In the genomic region with DNA sequence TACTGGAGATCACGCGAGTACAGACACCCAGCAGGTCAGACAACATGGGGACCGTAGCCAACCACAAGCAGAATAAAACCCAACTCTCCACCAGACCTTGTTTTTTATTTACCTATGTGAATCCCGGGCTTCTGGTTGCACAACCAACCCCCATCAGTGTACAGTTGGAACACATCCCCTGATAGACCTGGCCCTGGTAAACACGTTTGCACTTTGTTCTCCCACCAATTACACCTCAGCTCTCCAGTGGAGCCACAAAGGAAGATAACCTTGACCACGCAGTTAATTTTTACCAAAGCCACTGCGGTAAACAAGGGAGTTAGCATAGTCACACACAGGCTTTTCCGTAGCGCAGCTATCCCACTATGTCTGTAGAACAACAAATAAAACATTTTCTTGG, we compare ENCODE assay signal across 19 mouse cellular contexts.
DNase-seq lines count a peak whose midpoint lies in the region; ATAC-seq lines count a peak whose summit lies in the region.
"Had no signal": no experiment of that assay in that cellular context is flagged by ENCODE, and none has a peak within 500 bp of the region (broad histone marks: within the 10 kb centered on the region; RNA-seq: fewer than 3 reads in every experiment).

No protein-coding gene starts in this region.

- ATAC-seq in kidney, embryonic 16.5 days (ENCODE audit: low FRiP score, low TSS enrichment): no peak
- peak; percentile 77 for ATAC-seq in liver, embryonic 15.5 days (ENCODE audit: insufficient read depth)
- no peak for ATAC-seq in midbrain, embryonic 15.5 days (replicated peaks)
- ATAC-seq: forebrain, embryonic 13.5 days; midbrain, embryonic 13.5 days; Patski had no signal

- no peaks in the 10 kb centered on the region for H3K9me3 ChIP-seq in kidney, embryonic 16.5 days (ENCODE audit: low read length)
- H3K9me3 ChIP-seq in liver, embryonic 15.5 days (replicated peaks): no peaks in the 10 kb centered on the region
- no peaks in the 10 kb centered on the region for H3K9me3 ChIP-seq in midbrain, embryonic 15.5 days
- H3K9me3 ChIP-seq: forebrain, embryonic 13.5 days; midbrain, embryonic 13.5 days; neural tube, embryonic 13.5 days had no signal

- intact Hi-C loops in gastrocnemius, postnatal 14 days (cut with DNase I; ENCODE audit: low total_unique reads): no loop called here

- peak; percentile 25 for DNase-seq in kidney, adult 18-20 months
- DNase-seq in kidney, postnatal 14 days: peak; percentile 35
- DNase-seq in liver: peak; percentile 24
- no peak for DNase-seq in gastrocnemius, postnatal 14 days
- DNase-seq: adrenal gland, postnatal 36 days; B cell, adult 2 months; cerebellum, adult 9-10 months; lung, embryonic 14.5 days; thymus, adult 18-20 months; thymus, postnatal 4 days had no signal

- H3K27ac ChIP-seq in kidney, embryonic 16.5 days (ENCODE audit: low read length): no peak overlapping the region
- H3K27ac ChIP-seq in liver, embryonic 15.5 days (replicated peaks): peak overlapping the region; percentile 78
- no peak overlapping the region for H3K27ac ChIP-seq in midbrain, embryonic 15.5 days
- H3K27ac ChIP-seq: forebrain, embryonic 13.5 days; midbrain, embryonic 13.5 days; neural tube, embryonic 13.5 days had no signal

- 71% methylated on average over 9 of the region's 9 CpGs for WGBS in kidney, embryonic 16.5 days
- 63% methylated on average over 9 of the region's 9 CpGs for WGBS in liver, embryonic 15.5 days (ENCODE audit: insufficient replicate concordance)
- 89% methylated on average over 9 of the region's 9 CpGs for WGBS in midbrain, embryonic 15.5 days

- H3K4me2 ChIP-seq in kidney, embryonic 16.5 days (replicated peaks; ENCODE audit: low read depth, low read length): no peak overlapping the region
- H3K4me2 ChIP-seq in liver, embryonic 15.5 days: no peak overlapping the region
- H3K4me2 ChIP-seq in midbrain, embryonic 15.5 days: no peak overlapping the region
- H3K4me2 ChIP-seq: forebrain, embryonic 13.5 days; lung, embryonic 14.5 days; midbrain, embryonic 13.5 days; neural tube, embryonic 13.5 days had no signal

- no peaks in the 10 kb centered on the region for H3K27me3 ChIP-seq in kidney, embryonic 16.5 days (ENCODE audit: insufficient read depth, low read length)
- H3K27me3 ChIP-seq in liver, embryonic 15.5 days: no peaks in the 10 kb centered on the region
- H3K27me3 ChIP-seq in midbrain, embryonic 15.5 days (replicated peaks): no peaks in the 10 kb centered on the region
- H3K27me3 ChIP-seq: CH12.LX; forebrain, embryonic 13.5 days; Patski had no signal

- H3K9ac ChIP-seq in kidney, embryonic 16.5 days (replicated peaks; ENCODE audit: low read length): no peak overlapping the region
- H3K9ac ChIP-seq in liver, embryonic 15.5 days: no peak overlapping the region
- no peak overlapping the region for H3K9ac ChIP-seq in midbrain, embryonic 15.5 days
- H3K9ac ChIP-seq: forebrain, embryonic 13.5 days; lung, embryonic 14.5 days; midbrain, embryonic 13.5 days; neural tube, embryonic 13.5 days had no signal

- peaks cover 20% of the 10 kb centered on the region for H3K4me1 ChIP-seq in kidney, embryonic 16.5 days (ENCODE audit: insufficient read depth, low read length)
- H3K4me1 ChIP-seq in liver, embryonic 15.5 days (replicated peaks): 0 out of 2 replicates have a peak, but pooled peaks cover 6% of the 10 kb centered on the region
- H3K4me1 ChIP-seq in midbrain, embryonic 15.5 days: peaks cover 19% of the 10 kb centered on the region

- no peak overlapping the region for H3K4me3 ChIP-seq in kidney, embryonic 16.5 days (ENCODE audit: low read length)
- H3K4me3 ChIP-seq in liver, embryonic 15.5 days (replicated peaks): peak overlapping the region; percentile 10; the same call in 1 of the 2 replicates
- H3K4me3 ChIP-seq in midbrain, embryonic 15.5 days: no peak overlapping the region
- H3K4me3 ChIP-seq: forebrain, embryonic 13.5 days; midbrain, embryonic 13.5 days; neural tube, embryonic 13.5 days had no signal

- no peaks in the 10 kb centered on the region for H3K36me3 ChIP-seq in kidney, embryonic 16.5 days (ENCODE audit: insufficient read depth, low read length)
- no peaks in the 10 kb centered on the region for H3K36me3 ChIP-seq in liver, embryonic 15.5 days (replicated peaks)
- no peaks in the 10 kb centered on the region for H3K36me3 ChIP-seq in midbrain, embryonic 15.5 days (replicated peaks)
- H3K36me3 ChIP-seq: G1E; midbrain, embryonic 13.5 days; neural tube, embryonic 13.5 days had no signal
